Mouse (Mus musculus): ENCODE results near the gene Trub2. TPM values are rescaled to one million over a fixed set of nuclear protein-coding genes. Genes with fewer than 3 reads are reported as not detected.

The Trub2 gene
- total RNA-seq, 2 experiments from 2014 or later: 27.7 to 30.3 TPM

DNA sequence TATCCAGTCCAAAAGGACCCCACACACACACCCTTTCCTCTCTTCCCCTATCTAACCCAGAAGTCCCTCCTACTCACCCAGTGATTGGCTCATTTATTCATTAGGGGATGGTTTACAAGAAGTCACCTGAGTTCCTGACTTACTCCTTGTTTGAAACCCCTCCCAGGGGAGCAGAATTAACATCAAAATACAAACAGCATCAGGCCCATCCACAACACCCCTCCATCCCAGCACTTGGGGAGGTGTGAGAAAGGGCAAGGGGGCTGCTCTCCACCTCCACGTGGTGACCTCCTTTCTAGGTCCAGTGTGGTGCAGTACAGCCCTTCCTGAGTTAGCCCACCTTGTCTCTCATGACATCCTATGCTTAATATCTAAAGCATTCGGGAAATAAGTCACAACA lies 58.8 kb downstream of the Trub2 start:
- DNase-seq (ENCODE audit: low spot score): no peak

DNA sequence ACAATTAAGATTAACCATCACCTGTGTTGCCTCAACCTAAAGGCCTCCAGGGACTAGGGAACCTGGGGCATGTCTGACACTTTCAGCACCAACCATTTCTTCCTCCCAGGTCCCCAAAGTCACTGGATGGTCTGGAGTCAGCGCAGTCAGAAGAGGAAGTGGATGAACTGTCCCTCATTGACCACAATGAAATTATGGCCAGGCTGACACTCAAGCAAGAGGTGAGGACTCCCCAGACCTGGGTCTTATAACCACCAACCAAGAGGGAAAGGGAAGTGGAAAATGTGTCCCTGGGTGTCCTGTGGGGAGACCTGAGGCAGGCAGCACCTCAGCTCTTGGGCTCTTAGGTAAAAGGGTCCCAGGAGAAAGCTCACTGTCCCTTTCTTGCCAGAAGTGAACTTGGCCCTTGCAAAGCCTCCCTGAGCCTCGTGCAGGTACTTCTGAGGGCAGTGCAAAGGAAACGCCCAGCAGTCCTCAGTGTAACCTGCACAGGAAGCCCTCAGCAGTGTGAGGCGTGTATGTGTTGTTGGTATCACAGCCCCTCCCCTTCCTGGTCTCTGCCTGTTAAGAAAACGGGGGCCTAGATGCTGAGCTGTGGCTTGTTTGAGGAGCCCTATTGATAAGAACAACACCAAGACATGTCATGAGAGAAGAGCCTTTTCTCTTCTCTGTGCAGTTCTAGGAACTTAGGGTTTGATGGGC lies 63.5 kb downstream of the Trub2 start:
- DNase-seq (ENCODE audit: low spot score): no peak

DNA sequence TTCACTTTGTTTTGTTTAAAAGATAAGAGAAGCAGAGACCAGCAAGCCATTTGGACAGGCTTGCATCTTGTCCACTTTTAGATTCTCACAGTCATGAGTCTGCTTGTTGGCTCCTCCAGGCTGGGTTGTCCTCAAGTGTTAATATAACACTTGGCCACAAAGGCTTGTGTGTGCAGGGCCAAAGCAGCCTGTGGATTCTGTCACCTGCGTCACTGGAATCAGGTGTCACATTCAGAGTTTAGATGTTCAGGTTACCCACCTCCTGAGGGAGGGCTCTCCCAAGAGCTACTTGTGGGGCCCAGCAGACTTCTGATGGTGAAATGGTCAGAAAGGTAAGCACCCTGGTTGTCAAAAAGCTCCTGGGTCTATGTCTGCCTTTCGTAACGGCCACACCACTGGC lies 65.2 kb downstream of the Trub2 start:
- DNase-seq (ENCODE audit: low spot score): peak; percentile 69

DNA sequence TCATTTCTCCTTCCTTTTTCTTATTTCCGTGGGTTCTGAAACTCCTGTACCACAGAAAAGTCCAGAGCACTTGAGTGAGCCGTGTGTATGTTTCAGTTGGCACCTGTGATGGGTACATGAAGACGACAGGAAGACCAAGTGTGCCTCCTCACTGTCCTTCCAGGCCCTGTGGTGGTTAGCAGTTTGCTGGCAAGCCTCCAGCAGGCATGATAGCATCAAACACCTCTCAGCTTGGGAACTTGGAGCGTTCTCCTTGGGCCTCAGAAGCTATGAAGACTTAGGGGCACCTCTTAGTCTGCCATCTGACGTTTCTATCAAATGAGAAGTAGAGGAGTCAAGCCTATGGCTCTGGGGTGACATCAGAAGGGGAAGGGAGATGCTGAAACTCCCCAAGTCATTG lies 69.7 kb downstream of the Trub2 start:
- DNase-seq (ENCODE audit: low spot score): no peak

DNA sequence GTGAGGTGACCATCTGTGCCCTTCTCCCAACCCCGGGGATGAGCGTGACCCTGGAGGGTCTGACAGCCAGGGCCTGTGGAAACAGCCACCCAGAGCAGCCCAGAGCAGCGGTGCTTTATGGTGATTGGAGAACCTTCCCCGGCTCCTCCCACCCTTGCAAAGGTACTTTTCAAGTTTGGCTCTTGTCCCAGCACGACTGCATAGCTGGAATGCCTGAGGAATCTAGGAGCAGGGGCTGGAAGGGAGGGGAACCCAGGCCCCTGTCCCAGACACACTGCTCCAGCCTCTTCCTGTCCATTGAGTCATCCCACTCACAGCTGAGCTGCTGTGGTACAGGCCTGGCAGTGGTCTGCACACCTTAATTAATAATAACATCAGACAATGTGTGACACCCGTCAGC lies 71.6 kb downstream of the Trub2 start:
- no peak for DNase-seq (ENCODE audit: low spot score)

DNA sequence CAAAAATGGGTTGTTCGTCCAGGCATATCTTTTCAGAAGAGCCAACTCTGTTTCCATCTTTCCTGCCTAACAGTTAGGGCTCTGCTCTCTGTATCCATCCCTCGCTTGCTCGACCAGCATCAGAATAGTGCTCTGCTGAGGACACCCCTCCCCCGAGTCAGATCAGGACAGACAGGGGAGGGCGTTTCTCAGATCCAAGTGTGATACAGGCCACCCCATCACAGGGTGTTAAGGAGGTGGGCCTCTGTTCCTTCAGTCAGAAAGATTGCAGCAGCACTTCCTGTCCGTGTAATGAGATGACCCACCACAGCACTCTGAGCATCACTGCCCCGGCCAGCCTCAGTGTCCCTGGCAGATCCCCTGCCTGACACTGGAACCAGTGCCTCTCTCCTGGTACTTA lies 72.2 kb downstream of the Trub2 start:
- no peak for DNase-seq (ENCODE audit: low spot score)

DNA sequence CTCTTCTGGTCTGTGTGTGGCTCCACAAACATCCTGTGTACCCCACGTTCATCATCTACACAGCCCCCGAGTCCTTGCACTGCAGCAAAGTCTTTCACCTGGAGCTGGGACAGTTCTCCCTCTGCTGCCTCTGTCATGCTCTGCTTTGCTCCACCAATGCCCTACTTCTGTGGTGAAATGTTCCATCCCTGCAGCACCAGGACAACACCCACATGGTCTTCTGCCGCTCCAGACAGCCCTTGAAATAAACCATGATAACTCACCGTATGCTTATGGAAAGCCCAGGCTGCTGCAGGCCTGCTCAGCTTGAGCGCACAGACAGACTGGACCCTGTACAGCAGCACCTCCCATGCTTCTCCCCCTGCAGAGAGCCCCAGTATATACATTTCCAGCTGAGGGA lies 74.2 kb downstream of the Trub2 start:
- DNase-seq (ENCODE audit: low spot score): no peak

DNA sequence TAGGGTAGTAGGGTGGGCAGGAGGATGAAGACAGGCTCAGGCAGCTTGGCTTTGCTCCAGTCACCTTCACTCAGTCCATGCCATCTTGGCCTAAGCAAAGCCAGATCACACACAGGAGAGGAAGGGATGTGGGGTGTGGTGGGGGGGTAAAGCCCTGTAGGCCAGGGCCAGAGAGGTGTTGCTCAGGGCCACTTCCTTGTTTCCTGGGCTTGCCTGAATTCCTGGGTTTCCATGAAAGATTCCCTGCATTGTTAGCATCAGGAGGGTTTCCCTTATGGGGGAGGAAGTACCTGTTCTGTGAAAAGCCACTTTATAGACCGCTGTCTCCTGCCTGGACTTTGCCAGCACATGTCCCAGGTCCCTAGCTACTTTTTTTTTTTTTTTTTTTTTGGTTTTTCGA lies 74.8 kb downstream of the Trub2 start:
- DNase-seq (ENCODE audit: low spot score): no peak

DNA sequence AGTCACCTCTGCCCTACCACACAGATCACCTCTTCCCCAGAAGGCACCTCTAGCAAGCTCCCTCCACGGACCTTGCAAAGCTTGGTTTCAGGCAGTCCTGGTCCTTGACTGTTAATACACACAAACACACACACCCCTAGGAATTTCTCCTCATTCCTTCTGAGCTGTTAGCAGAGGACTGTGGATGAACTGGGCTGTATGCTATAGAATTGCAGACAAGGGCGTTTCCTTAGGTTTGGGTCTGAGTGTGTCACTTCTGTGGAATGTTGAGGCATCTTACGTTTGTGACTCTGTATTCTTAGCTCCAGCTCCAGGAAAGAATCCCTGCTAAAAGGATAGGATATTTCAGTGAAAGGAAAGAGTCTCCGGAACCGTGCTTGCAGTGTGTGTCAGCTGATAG lies 76.4 kb downstream of the Trub2 start:
- no peak for DNase-seq (ENCODE audit: low spot score)

Other genes starting within 250 kb of the Trub2 start
- gene Rapgef1, start 168.8 kb downstream of the Trub2 start, total RNA-seq (2021): 100 to 1,000 TPM; 137 to 155 TPM
- gene Gm13420, start 36.8 kb downstream of the Trub2 start, total RNA-seq (2021): not detected
- not detected for gene Gm13547, start 29.2 kb downstream of the Trub2 start, total RNA-seq (2021)
- 1 to 10 TPM; 8.6 to 9.0 TPM for gene Coq4, start 1.0 kb downstream of the Trub2 start, total RNA-seq (2021)
- gene Slc27a4, start 14.1 kb upstream of the Trub2 start, total RNA-seq (2021): 1 to 10 TPM; 6.5 to 7.0 TPM
- gene Urm1, start 31.6 kb upstream of the Trub2 start, total RNA-seq (2021): 10 to 100 TPM; 23.9 to 30.3 TPM
- 1 to 10 TPM; 1.6 to 1.7 TPM for gene Cercam, start 80.7 kb upstream of the Trub2 start, total RNA-seq (2021)
- gene Odf2, start 100.7 kb upstream of the Trub2 start, total RNA-seq (2021): 10 to 100 TPM; 10.4 to 11.9 TPM
- gene Gle1, start 146.9 kb upstream of the Trub2 start, total RNA-seq (2021): 10 to 100 TPM; 23.1 to 23.9 TPM
- gene Sptan1, start 177.1 kb upstream of the Trub2 start, total RNA-seq (2021): 10 to 100 TPM; 32.7 to 43.1 TPM